Mouse (Mus musculus): Measurements from ENCODE around the gene Eva1c.

- no peak for TF ChIP-seq POLR2A (IDR thresholded peaks at IDR 0.05; ENCODE audit: insufficient read depth, low read depth, low read length)
- no peak for TF ChIP-seq CTCF (IDR thresholded peaks at IDR 0.05)
- no peak for TF ChIP-seq EP300 (IDR thresholded peaks at IDR 0.05; ENCODE audit: insufficient read depth, low read depth, low read length)
Observed at GRCm38 (mm10) chr16:90863036-90863435, 36.5 kb downstream of the Eva1c start.

All from heart, adult 2 months (tissue).